Mouse (Mus musculus): ENCODE results near the gene Hoxb5.

Gene Hoxb5

GRCm38 (mm10) chr11:96303151-96304099 is at the start of gene Hoxb5:
Hoxb5 (plus strand) TSS chr11:96303336.
- DNase-seq (ENCODE audit: low spot score in 2 of 2) = peak; percentile 22 to 71

- no peak for DNase-seq (ENCODE audit: low spot score in 2 of 2)
These were observed 48.9 kb upstream of the Hoxb5 start for GRCm38 (mm10) chr11:96254221-96254620.

- DNase-seq (ENCODE audit: low spot score in 2 of 2) = no peak
These were observed 47.8 kb upstream of the Hoxb5 start for GRCm38 (mm10) chr11:96255111-96255995.

- no peak for DNase-seq (ENCODE audit: low spot score in 2 of 2)
These were observed 47.1 kb upstream of the Hoxb5 start for GRCm38 (mm10) chr11:96255996-96256445.

GRCm38 (mm10) chr11:96257141-96257540 is 46.0 kb upstream of the Hoxb5 start:
- no peak for DNase-seq (ENCODE audit: low spot score in 2 of 2)

- no peak for DNase-seq (ENCODE audit: low spot score in 2 of 2)
These were observed 44.1 kb upstream of the Hoxb5 start for GRCm38 (mm10) chr11:96259038-96259437.

GRCm38 (mm10) chr11:96259511-96259910 is 43.6 kb upstream of the Hoxb5 start:
- DNase-seq (ENCODE audit: low spot score in 2 of 2) = no peak

GRCm38 (mm10) chr11:96260310-96260970 is 42.7 kb upstream of the Hoxb5 start:
- DNase-seq (ENCODE audit: low spot score in 2 of 2) = no peak

- DNase-seq (ENCODE audit: low spot score in 2 of 2) = peak; percentile 11 to 69
These were observed 41.7 kb upstream of the Hoxb5 start for GRCm38 (mm10) chr11:96261323-96261890.

GRCm38 (mm10) chr11:96262262-96262830 is 40.8 kb upstream of the Hoxb5 start:
- DNase-seq (ENCODE audit: low spot score in 2 of 2) = no peak

GRCm38 (mm10) chr11:96263636-96264389 is 39.3 kb upstream of the Hoxb5 start:
- DNase-seq (ENCODE audit: low spot score in 2 of 2) = no peak

- no peak for DNase-seq (ENCODE audit: low spot score in 2 of 2)
These were observed 38.6 kb upstream of the Hoxb5 start for GRCm38 (mm10) chr11:96264390-96265020.

GRCm38 (mm10) chr11:96265954-96266353 is 37.2 kb upstream of the Hoxb5 start:
- no peak for DNase-seq (ENCODE audit: low spot score in 2 of 2)

GRCm38 (mm10) chr11:96267021-96267920 is 35.9 kb upstream of the Hoxb5 start:
- no peak for DNase-seq (ENCODE audit: low spot score in 2 of 2)

- DNase-seq (ENCODE audit: low spot score in 2 of 2) = no peak
These were observed 34.9 kb upstream of the Hoxb5 start for GRCm38 (mm10) chr11:96268031-96268745.

GRCm38 (mm10) chr11:96269869-96270268 is 33.3 kb upstream of the Hoxb5 start:
- DNase-seq (ENCODE audit: low spot score in 2 of 2) = no peak

GRCm38 (mm10) chr11:96270996-96271540 is 32.1 kb upstream of the Hoxb5 start, which contains the start of gene Hoxb9:
Hoxb9 (plus strand) TSS chr11:96271457.
- no peak for DNase-seq (ENCODE audit: low spot score in 2 of 2)

GRCm38 (mm10) chr11:96271541-96272011 is 31.6 kb upstream of the Hoxb5 start:
- no peak for DNase-seq (ENCODE audit: low spot score in 2 of 2)

All from thymus, postnatal 10 days (tissue).